ENCODE assay signal across 8 mouse cellular contexts in genomic region chr5:117286831-117287822, GRCm38 (mm10). TPM values are rescaled to one million over a fixed set of nuclear protein-coding genes. Genes with fewer than 3 reads are reported as not detected.
DNase-seq lines count a peak whose midpoint lies in the region; ATAC-seq and TF ChIP-seq lines count a peak whose summit lies in the region.

Gene Pebp1, minus strand, starts transcription at chr5:117287625.

- DNase-seq in G1E (ENCODE audit: low spot score), result peak; percentile 98
- peak; percentile 96 to 98 for DNase-seq in cerebellum, adult 18-20 months
- peak; percentile 96 for DNase-seq in forebrain, postnatal 0 days
- peak; percentile 98 for DNase-seq in heart, postnatal 4 days
- DNase-seq in layer of hippocampus, adult 8-10 months (ENCODE audit: low spot score in 2 of 2), result peak; percentile 89 to 94
- DNase-seq in ovary, adult 18-20 months (ENCODE audit: low spot score), result peak; percentile 96
- DNase-seq in thymus, postnatal 0 days (ENCODE audit: low spot score), result peak; percentile 93

- no peaks in the 10 kb centered on the region for H3K9me3 ChIP-seq in G1E (replicated peaks)
- no peaks in the 10 kb centered on the region for H3K9me3 ChIP-seq in forebrain, postnatal 0 days (ENCODE audit: low read length)
- H3K9me3 ChIP-seq in lung, embryonic 15.5 days, result no peaks in the 10 kb centered on the region

- 3% methylated on average over 69 of the region's 77 CpGs for WGBS in forebrain, postnatal 0 days
- WGBS in lung, embryonic 15.5 days, result under 1% methylated on average over 77 of the region's 77 CpGs

- peak within 1 kb of the TSS; percentile 79 for H3K4me3 ChIP-seq in G1E (ENCODE audit: low read depth, low read length)
- H3K4me3 ChIP-seq in forebrain, postnatal 0 days (ENCODE audit: low read depth, low read length), result peak within 1 kb of the TSS; percentile 67
- H3K4me3 ChIP-seq in lung, embryonic 15.5 days, result peak within 1 kb of the TSS; percentile 88

- peak within 1 kb of the TSS; percentile 80 for H3K9ac ChIP-seq in forebrain, postnatal 0 days
- peak within 1 kb of the TSS; percentile 84 for H3K9ac ChIP-seq in lung, embryonic 15.5 days

- peak within 1 kb of the TSS; percentile 46 for H3K27ac ChIP-seq in forebrain, postnatal 0 days (ENCODE audit: low read depth, low read length)
- peak within 1 kb of the TSS; percentile 73 for H3K27ac ChIP-seq in lung, embryonic 15.5 days

- ATAC-seq in G1E (ENCODE audit: extremely low read depth, insufficient number of reproducible peaks, low FRiP score, poor library complexity, severe bottlenecking), result peak; percentile 99
- peak; percentile 97 for ATAC-seq in forebrain, postnatal 0 days
- peak; percentile 97 for ATAC-seq in lung, embryonic 15.5 days (ENCODE audit: borderline replicate concordance, extremely low read depth, low FRiP score, low TSS enrichment)

- H3K4me2 ChIP-seq in forebrain, postnatal 0 days (ENCODE audit: low read depth), result peak within 1 kb of the TSS; percentile 78
- peak within 1 kb of the TSS; percentile 79 for H3K4me2 ChIP-seq in lung, embryonic 15.5 days

- H3K4me1 ChIP-seq in G1E (ENCODE audit: insufficient read depth, low read depth, low read length), result peaks cover 37% of the 10 kb centered on the region
- peaks cover 19% of the 10 kb centered on the region; the same call in 1 of the 2 replicates for H3K4me1 ChIP-seq in forebrain, postnatal 0 days (ENCODE audit: insufficient read depth)
- peaks cover 26% of the 10 kb centered on the region for H3K4me1 ChIP-seq in lung, embryonic 15.5 days

- no peaks in the 10 kb centered on the region for H3K27me3 ChIP-seq in G1E (ENCODE audit: insufficient read depth, low read length)
- no peaks in the 10 kb centered on the region for H3K27me3 ChIP-seq in forebrain, postnatal 0 days (ENCODE audit: insufficient read depth, low read length)
- no peaks in the 10 kb centered on the region for H3K27me3 ChIP-seq in lung, embryonic 15.5 days

- no peak for TF ChIP-seq CTCF in G1E (IDR thresholded peaks at IDR 0.05; ENCODE audit: low read depth, low read length)
- TF ChIP-seq CTCF in forebrain, postnatal 0 days (IDR thresholded peaks at IDR 0.05; ENCODE audit: low read depth), result peak; percentile 24; the same call in 1 of the 2 replicates

- H3K36me3 ChIP-seq in G1E (replicated peaks), result peaks cover 34% of the 10 kb centered on the region
- H3K36me3 ChIP-seq in forebrain, postnatal 0 days (ENCODE audit: insufficient read depth), result peaks cover 16% of the 10 kb centered on the region
- peaks cover 15% of the 10 kb centered on the region; the same call in 1 of the 2 replicates for H3K36me3 ChIP-seq in lung, embryonic 15.5 days

RNA-seq across cellular contexts. Expression of gene Pebp1, which starts in this region (rescaled TPM):
- 325 and 337 TPM in 2 replicates for total RNA-seq in G1E (2014; fragmentation: Nextera tagmentation)
- 210 and 243 TPM in 2 replicates for total RNA-seq in G1E (2017)
- polyA plus RNA-seq in G1E (2012), result 1,716 and 1,825 TPM in 2 replicates
- total RNA-seq in forebrain, postnatal 0 days (2014; rRNA removed), result 1,357 and 1,641 TPM in 2 replicates
- 1,186 and 1,234 TPM in 2 replicates for polyA plus RNA-seq in forebrain, postnatal 0 days (2015; fragmentation: Nextera tagmentation; extraction: Ambion mirVana)
- 100 to 1,000 TPM; 395 to 401 TPM for total RNA-seq in heart, postnatal 4 days (2021)
- 100 to 1,000 TPM; 650 to 713 (median 683) TPM for total RNA-seq in layer of hippocampus, adult 8-10 months (2022)
- 726 and 749 TPM in 2 replicates for polyA plus RNA-seq in lung, embryonic 15.5 days (2015; fragmentation: Nextera tagmentation; extraction: Ambion mirVana)
- polyA plus RNA-seq in thymus, postnatal 0 days (2015; fragmentation: Nextera tagmentation; extraction: Ambion mirVana), result 420 and 455 TPM in 2 replicates

Comparison
In these comparisons a context has a peak if more than half of its experiments do, and no peak if none do; other contexts are left out.
1. Peak in every context shown above with its lines: DNase-seq, ATAC-seq, H3K4me3 ChIP-seq and H3K27ac ChIP-seq.